Mouse (Mus musculus) forebrain, postnatal 0 days (tissue): ENCODE measurements around the gene Elf1. TPM values are rescaled to one million over a fixed set of nuclear protein-coding genes. Genes with fewer than 3 reads are reported as not detected.

Experiments
- ATAC-seq: fragments of 200-750 bp; cut with Nextera tagmentation; 2 replicates; pipeline ENCODE4 v1.8.0; 2017; ENCODE audit warnings: mild to moderate bottlenecking, moderate library complexity
- DNase-seq: peaks from one replicate; pipeline ENCODE4 v3.0.0-alpha.2; 2015
- H3K27ac ChIP-seq: fragments of 300-500 bp; sonication (generic); 2 replicates; pipeline ENCODE4 v1.5.1; 2014; ENCODE audit warnings: low read depth, mild to moderate bottlenecking, antibody characterized with exemption, low read length, moderate library complexity, mixed read lengths
- H3K27me3 ChIP-seq: fragments of 300-500 bp; sonication (generic); 2 replicates; pipeline ENCODE4 v1.6.1; 2014; ENCODE audit warnings: mild to moderate bottlenecking, low read length, mixed read lengths; ENCODE audit not compliant: insufficient read depth
- H3K36me3 ChIP-seq: fragments of 300-500 bp; sonication (generic); 2 replicates; pipeline ENCODE4 v1.6.1; 2014; ENCODE audit warnings: mild to moderate bottlenecking, moderate library complexity; ENCODE audit not compliant: insufficient read depth
- H3K4me1 ChIP-seq: fragments of 300-500 bp; sonication (generic); 2 replicates; pipeline ENCODE4 v1.6.1; 2014; ENCODE audit warnings: antibody characterized with exemption; ENCODE audit not compliant: insufficient read depth
- H3K4me2 ChIP-seq: fragments of 300-500 bp; sonication (generic); 2 replicates; pipeline ENCODE4 v1.6.1; 2014; ENCODE audit warnings: low read depth, mild to moderate bottlenecking, moderate library complexity
- H3K4me3 ChIP-seq: fragments of 300-500 bp; sonication (generic); 2 replicates; pipeline ENCODE4 v1.5.1; 2014; ENCODE audit warnings: low read depth, low read length, mixed read lengths
- H3K9ac ChIP-seq: fragments of 300-500 bp; sonication (generic); 2 replicates; pipeline ENCODE4 v1.6.1; 2014; ENCODE audit warnings: mild to moderate bottlenecking
- H3K9me3 ChIP-seq: fragments of 300-500 bp; sonication (generic); 2 replicates; pipeline ENCODE4 v1.6.1; 2016; ENCODE audit warnings: low read length
- CTCF ChIP-seq: sonication (generic); IDR thresholded peaks from 2 replicates; pipeline ENCODE4 v1.5.1; 2016; ENCODE audit warnings: antibody characterized with exemption, control low read depth, low read depth
- WGBS: fragments of 180-500 bp; shearing (Covaris S2); extraction: QIAGEN DNeasy Blood & Tissue Kit; methylation state at CpG from one replicate; pipeline ENCODE4 v1.1.7; 2014; 5-methylcytosine and 5-hydroxymethylcytosine counted together
- polyA plus RNA-seq: library from polyadenylated mRNA; unstranded; fragments of >200 nt; fragmentation: Nextera tagmentation; extraction: Ambion mirVana; gene quantifications from 2 replicates; pipeline ENCODE4 v1.2.1, GENCODE M21; 2015
- total RNA-seq: library from RNA; depleted of rRNA; stranded (reverse); fragments of >200 nt; gene quantifications from 2 replicates; pipeline ENCODE4 v1.2.3, GENCODE M21; 2014

The Elf1 gene
- total and polyA plus RNA-seq, 2 experiments from 2014 or later, result 2.3 to 8.9 TPM

GRCm38 (mm10) chr14:79517185-79517740, 36.3 kb downstream of the Elf1 start:
- H3K27me3 ChIP-seq, result no peaks in the 10 kb centered on the region
- 91% methylated on average over 8 of the region's 8 CpGs for WGBS

GRCm38 (mm10) chr14:79518123-79518522, 37.1 kb downstream of the Elf1 start:
- Histone ChIP-seq H3K9ac (no peak overlapping the region), H3K9me3 (no peaks in the 10 kb centered on the region), H3K36me3 (no peaks in the 10 kb centered on the region), H3K27me3 (no peaks in the 10 kb centered on the region), H3K4me1 (no peaks in the 10 kb centered on the region), H3K4me3 (no peak overlapping the region), H3K27ac (no peak overlapping the region), H3K4me2 (no peak overlapping the region)
- no peak for DNase-seq
- no peak for ATAC-seq
- TF ChIP-seq CTCF, result no peak
- 78% methylated on average over 2 of the region's 2 CpGs for WGBS

More at GRCm38 (mm10) chr14:79517185-79517740, 36.3 kb downstream of the Elf1 start:
- Histone ChIP-seq H3K27ac (no peak overlapping the region), H3K4me1 (no peaks in the 10 kb centered on the region), H3K36me3 (no peaks in the 10 kb centered on the region), H3K4me2 (no peak overlapping the region), H3K4me3 (no peak overlapping the region), H3K9ac (no peak overlapping the region), H3K9me3 (no peaks in the 10 kb centered on the region)
- TF ChIP-seq CTCF, result no peak
- ATAC-seq (no peak), DNase-seq (no peak)

DNA sequence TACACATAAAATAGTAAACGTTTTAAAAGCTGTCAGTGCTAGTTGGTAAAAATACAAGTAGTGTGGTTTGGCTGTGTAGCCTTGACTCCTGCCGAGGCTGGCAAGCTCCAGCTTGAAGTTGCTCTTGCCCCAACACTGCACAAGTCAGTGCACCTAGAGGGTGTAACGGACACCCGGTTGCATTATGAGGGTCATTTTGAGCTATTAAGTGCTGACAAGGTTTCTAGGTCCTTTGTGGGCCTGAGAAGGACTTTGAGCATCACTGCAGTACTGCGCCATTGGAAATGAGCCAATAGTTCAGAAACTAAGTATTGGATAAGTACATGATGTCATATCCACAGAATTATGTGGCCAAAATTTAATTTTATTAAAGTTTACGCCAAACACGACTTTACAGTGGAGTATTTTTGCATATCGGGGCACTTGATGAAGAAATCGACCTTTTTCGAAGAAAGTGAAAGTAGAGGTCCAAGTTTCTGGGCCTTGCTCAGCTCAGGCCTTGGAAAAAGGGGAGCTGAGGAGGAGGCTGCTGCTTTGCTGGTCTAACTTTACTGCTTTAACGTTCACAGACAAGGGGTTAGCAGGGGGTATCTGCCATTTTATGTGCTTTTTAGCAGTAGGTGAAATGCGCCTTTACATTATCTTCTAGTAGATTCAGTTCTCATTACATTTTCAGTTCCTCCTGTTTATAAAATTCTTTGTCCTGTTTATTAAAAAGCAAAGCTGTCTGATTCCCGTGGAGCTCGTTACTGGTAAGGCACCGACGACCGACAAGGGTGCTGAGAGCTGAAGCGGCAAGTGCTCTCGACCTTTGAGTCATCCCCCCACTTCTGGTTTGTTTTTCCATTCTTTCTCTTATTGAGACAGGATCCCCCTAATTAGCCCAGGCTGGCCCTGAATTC, 38.0 kb downstream of the Elf1 start:
- ATAC-seq (no peak), DNase-seq (no peak)
- H3K9me3 ChIP-seq, result no peaks in the 10 kb centered on the region
- no peaks in the 10 kb centered on the region for H3K36me3 ChIP-seq
- H3K9ac ChIP-seq, result no peak overlapping the region
- H3K4me1 ChIP-seq, result no peaks in the 10 kb centered on the region
- WGBS, result 58% methylated on average over 19 of the region's 19 CpGs
- H3K27ac ChIP-seq, result no peak overlapping the region
- no peak for TF ChIP-seq CTCF
- no peaks in the 10 kb centered on the region for H3K27me3 ChIP-seq
- no peak overlapping the region for H3K4me3 ChIP-seq
- no peak overlapping the region for H3K4me2 ChIP-seq

- H3K4me3 ChIP-seq, result no peak overlapping the region
- H3K27me3 ChIP-seq, result no peaks in the 10 kb centered on the region
- H3K4me2 ChIP-seq, result no peak overlapping the region
- no peak overlapping the region for H3K9ac ChIP-seq
- no peak overlapping the region for H3K27ac ChIP-seq
- no peak for TF ChIP-seq CTCF
- no peaks in the 10 kb centered on the region for H3K36me3 ChIP-seq
- ATAC-seq, result no peak
- no peak for DNase-seq
- WGBS, result 24% methylated on average over 1 of the region's 1 CpGs
- no peaks in the 10 kb centered on the region for H3K4me1 ChIP-seq
- H3K9me3 ChIP-seq, result no peaks in the 10 kb centered on the region
Measured at GRCm38 (mm10) chr14:79519663-79519975, 38.6 kb downstream of the Elf1 start.

DNA sequence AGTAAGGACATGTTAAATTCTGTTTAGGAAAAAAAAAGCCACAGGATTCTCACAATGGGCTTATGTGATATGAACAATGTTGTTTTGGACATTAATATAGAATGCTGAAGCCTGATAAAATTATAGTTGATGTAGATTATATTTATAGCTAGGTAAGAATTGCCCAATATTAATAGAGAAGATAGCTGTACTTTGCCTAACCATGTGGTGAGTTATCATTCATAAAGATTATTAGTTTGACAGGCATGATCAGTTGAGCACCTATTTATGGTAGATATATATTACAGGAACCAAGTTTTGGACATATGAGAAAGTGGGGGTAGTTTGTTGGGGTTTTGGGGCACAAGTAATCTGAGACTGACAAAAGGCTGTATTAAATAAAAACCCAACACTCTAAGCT, 39.6 kb downstream of the Elf1 start:
- ATAC-seq, result no peak
- no peaks in the 10 kb centered on the region for H3K27me3 ChIP-seq
- TF ChIP-seq CTCF, result no peak

GRCm38 (mm10) chr14:79521056-79521455, 40.1 kb downstream of the Elf1 start:
- Histone ChIP-seq H3K4me2 (no peak overlapping the region), H3K4me3 (no peak overlapping the region), H3K4me1 (no peaks in the 10 kb centered on the region), H3K27ac (no peak overlapping the region), H3K9me3 (no peaks in the 10 kb centered on the region), H3K9ac (no peak overlapping the region), H3K27me3 (no peaks in the 10 kb centered on the region), H3K36me3 (no peaks in the 10 kb centered on the region)
- no peak for TF ChIP-seq CTCF
- no peak for DNase-seq
- 86% methylated on average over 1 of the region's 1 CpGs for WGBS
- no peak for ATAC-seq

More for the DNA sequence above, 39.6 kb downstream of the Elf1 start:
- H3K9me3 ChIP-seq, result no peaks in the 10 kb centered on the region
- H3K4me1 ChIP-seq, result no peaks in the 10 kb centered on the region
- H3K36me3 ChIP-seq, result no peaks in the 10 kb centered on the region
- DNase-seq, result no peak
- no peak overlapping the region for H3K9ac ChIP-seq
- no peak overlapping the region for H3K4me3 ChIP-seq
- H3K27ac ChIP-seq, result no peak overlapping the region
- H3K4me2 ChIP-seq, result no peak overlapping the region

DNA sequence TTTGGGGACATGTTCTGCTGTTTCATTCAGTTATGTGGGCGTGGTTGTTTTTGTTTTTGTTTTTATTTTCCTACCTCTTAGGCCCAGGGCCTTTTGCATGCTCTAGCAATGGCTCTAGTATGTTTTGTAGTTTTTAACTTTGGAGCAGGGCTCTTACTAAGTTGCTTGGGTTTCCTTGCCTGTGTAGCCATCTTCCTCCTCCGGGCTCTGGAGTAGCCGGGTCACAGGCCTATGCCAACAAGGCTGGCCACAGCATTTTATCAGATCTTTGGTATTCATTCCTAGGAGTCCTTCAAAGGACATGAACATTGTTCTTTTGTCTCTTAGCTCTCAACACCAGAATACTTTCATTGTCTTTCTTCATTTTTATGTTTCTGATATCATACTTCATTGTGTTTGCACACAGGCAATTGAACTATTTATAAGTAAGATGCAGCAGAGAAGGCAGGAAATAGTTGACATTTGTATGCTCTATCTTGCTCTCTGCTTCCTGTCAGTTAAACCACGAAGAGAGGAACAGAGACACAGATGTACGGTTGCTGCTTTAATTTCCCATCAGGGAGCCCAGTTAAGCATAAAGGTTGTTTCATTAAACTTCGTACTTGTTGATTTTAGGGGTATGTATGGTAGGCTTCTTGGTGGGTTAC, 40.6 kb downstream of the Elf1 start:
- no peak for TF ChIP-seq CTCF
- no peaks in the 10 kb centered on the region for H3K4me1 ChIP-seq

More for the DNA sequence above, 40.6 kb downstream of the Elf1 start:
- DNase-seq, result no peak
- no peak for ATAC-seq
- H3K27me3 ChIP-seq, result no peaks in the 10 kb centered on the region
- H3K4me2 ChIP-seq, result no peak overlapping the region
- no peak overlapping the region for H3K4me3 ChIP-seq
- no peaks in the 10 kb centered on the region for H3K9me3 ChIP-seq
- no peak overlapping the region for H3K9ac ChIP-seq
- no peak overlapping the region for H3K27ac ChIP-seq
- 82% methylated on average over 6 of the region's 6 CpGs for WGBS
- H3K36me3 ChIP-seq, result no peaks in the 10 kb centered on the region
